Mouse (Mus musculus): ENCODE data around the gene Suz12. TPM values are rescaled to one million over a fixed set of nuclear protein-coding genes. Genes with fewer than 3 reads are reported as not detected.
"Not testable (repeated sequence)": the region's sequence is repeated elsewhere in the genome, so short reads cannot be mapped to it uniquely, and the experiment has no call there.

Gene Suz12
- polyA plus RNA-seq, 1 experiment from 2014 or later = 15.5 TPM

GRCm38 (mm10) chr11:79973626-79974476, 19.1 kb upstream of the Suz12 start:
- no peaks in the 10 kb centered on the region for H3K9me3 ChIP-seq
- H3K4me1 ChIP-seq (replicated peaks) = peaks cover 23% of the 10 kb centered on the region
- under 1% methylated on average over 41 of the region's 41 CpGs for WGBS
- peak; percentile 71 for DNase-seq (ENCODE audit: low spot score)
- peaks cover 36% of the 10 kb centered on the region for H3K27me3 ChIP-seq (ENCODE audit: insufficient read depth, poor library complexity, severe bottlenecking)
- H3K4me3 ChIP-seq = peak overlapping the region; percentile 65
- no peaks in the 10 kb centered on the region for H3K36me3 ChIP-seq
- H3K27ac ChIP-seq = peak overlapping the region; percentile 79

DNA sequence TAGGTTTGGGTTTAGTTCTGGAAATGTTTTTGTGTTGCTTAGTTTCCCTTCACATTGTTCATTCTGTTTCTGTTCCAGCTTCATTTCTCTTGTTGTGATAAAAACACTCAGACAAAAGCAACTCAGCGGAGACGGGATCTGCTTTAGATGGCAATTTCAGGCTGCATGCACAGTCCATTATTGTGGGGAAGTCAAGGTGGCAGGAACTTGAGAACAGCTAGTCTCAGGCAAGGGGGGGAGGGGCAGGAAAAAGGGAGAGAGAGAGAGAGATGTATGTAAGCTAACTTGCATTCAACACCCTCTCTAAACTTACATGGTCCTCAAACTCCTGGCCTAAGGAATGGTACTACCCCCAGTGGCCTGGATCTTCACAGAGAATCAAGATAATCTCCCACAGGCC, 17.5 kb upstream of the Suz12 start:
- no peak for DNase-seq (ENCODE audit: low spot score)
- no peak overlapping the region for H3K27ac ChIP-seq
- no peak overlapping the region for H3K4me3 ChIP-seq
- peaks cover 36% of the 10 kb centered on the region for H3K27me3 ChIP-seq (ENCODE audit: insufficient read depth, poor library complexity, severe bottlenecking)
- H3K36me3 ChIP-seq = no peaks in the 10 kb centered on the region
- WGBS = 54% methylated on average over 2 of the region's 2 CpGs
- no peaks in the 10 kb centered on the region for H3K9me3 ChIP-seq
- H3K4me1 ChIP-seq (replicated peaks) = peaks cover 23% of the 10 kb centered on the region

- Histone ChIP-seq H3K9me3 (no peaks in the 10 kb centered on the region), H3K4me3 (no peak overlapping the region), H3K36me3 (no peaks in the 10 kb centered on the region), H3K4me1 (replicated peaks) (peaks cover 23% of the 10 kb centered on the region), H3K27me3 (ENCODE audit: insufficient read depth, poor library complexity, severe bottlenecking) (peaks cover 36% of the 10 kb centered on the region), H3K27ac (no peak overlapping the region)
- WGBS = 93% methylated on average over 1 of the region's 1 CpGs
- no peak for DNase-seq (ENCODE audit: low spot score)
These were observed 16.7 kb upstream of the Suz12 start for GRCm38 (mm10) chr11:79976222-79976621.

GRCm38 (mm10) chr11:79976645-79977044, 16.3 kb upstream of the Suz12 start:
- 81% methylated on average over 6 of the region's 6 CpGs for WGBS
- peaks cover 36% of the 10 kb centered on the region for H3K27me3 ChIP-seq (ENCODE audit: insufficient read depth, poor library complexity, severe bottlenecking)

GRCm38 (mm10) chr11:79977061-79977460, 15.8 kb upstream of the Suz12 start:
- not testable (repeated sequence) for H3K4me3 ChIP-seq; H3K27ac ChIP-seq; DNase-seq (ENCODE audit: low spot score); H3K9me3 ChIP-seq; H3K36me3 ChIP-seq
- WGBS = 95% methylated on average over 14 of the region's 14 CpGs
- Histone ChIP-seq H3K4me1 (replicated peaks) (peaks cover 23% of the 10 kb centered on the region), H3K27me3 (ENCODE audit: insufficient read depth, poor library complexity, severe bottlenecking) (peaks cover 36% of the 10 kb centered on the region)

More at GRCm38 (mm10) chr11:79976645-79977044, 16.3 kb upstream of the Suz12 start:
- not testable (repeated sequence) for H3K36me3 ChIP-seq; H3K4me3 ChIP-seq; DNase-seq (ENCODE audit: low spot score); H3K27ac ChIP-seq; H3K9me3 ChIP-seq
- peaks cover 23% of the 10 kb centered on the region for H3K4me1 ChIP-seq (replicated peaks)

DNA sequence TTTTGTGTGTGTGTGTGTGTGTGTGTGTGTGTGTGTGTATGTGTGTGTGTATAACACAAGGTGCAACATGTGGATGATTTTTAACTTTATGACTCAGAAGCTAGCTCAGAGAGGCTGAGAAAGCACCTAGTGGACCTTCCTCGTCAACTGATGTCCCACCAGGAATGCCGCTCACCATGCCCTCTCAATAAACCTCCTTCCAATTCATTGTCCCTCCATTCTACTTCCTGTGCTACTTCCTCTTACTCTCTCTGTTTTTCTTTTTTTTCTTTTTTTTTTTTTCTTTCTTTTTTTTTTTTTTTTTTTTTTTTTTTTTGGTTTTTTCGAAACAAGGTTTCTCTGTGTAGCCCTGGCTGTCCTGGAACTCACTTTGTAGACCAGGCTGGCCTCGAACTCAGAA, 15.2 kb upstream of the Suz12 start:
- Histone ChIP-seq H3K4me1 (replicated peaks) (peaks cover 23% of the 10 kb centered on the region), H3K27me3 (ENCODE audit: insufficient read depth, poor library complexity, severe bottlenecking) (peaks cover 29% of the 10 kb centered on the region)
- H3K27ac ChIP-seq; DNase-seq (ENCODE audit: low spot score); H3K4me3 ChIP-seq; H3K36me3 ChIP-seq; H3K9me3 ChIP-seq: not testable (repeated sequence)
- WGBS = 94% methylated on average over 4 of the region's 4 CpGs

DNA sequence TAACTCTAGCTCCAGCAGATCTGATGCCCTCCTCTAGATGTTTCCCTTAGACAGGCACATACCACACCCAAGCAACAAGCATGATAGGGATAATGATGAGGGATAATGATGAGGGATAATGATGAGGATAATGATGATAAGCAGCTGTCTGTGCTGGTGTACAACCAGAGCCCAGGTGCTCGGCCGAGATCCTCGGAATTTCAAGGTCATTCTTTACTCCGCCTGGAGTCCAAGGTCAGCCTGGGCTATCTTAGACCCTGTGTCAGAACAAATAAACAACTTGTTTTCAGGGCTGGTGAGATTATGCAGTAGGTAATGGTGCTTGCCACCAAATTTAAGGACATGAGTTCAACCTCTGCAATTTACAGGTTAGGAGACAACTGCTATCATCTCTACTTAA, 6.0 kb upstream of the Suz12 start:
- Histone ChIP-seq H3K9me3 (no peaks in the 10 kb centered on the region), H3K4me1 (replicated peaks) (no peaks in the 10 kb centered on the region), H3K27ac (no peak overlapping the region), H3K27me3 (ENCODE audit: insufficient read depth, poor library complexity, severe bottlenecking) (no peaks in the 10 kb centered on the region), H3K36me3 (no peaks in the 10 kb centered on the region), H3K4me3 (no peak overlapping the region)
- DNase-seq (ENCODE audit: low spot score) = no peak
- 93% methylated on average over 4 of the region's 4 CpGs for WGBS

DNA sequence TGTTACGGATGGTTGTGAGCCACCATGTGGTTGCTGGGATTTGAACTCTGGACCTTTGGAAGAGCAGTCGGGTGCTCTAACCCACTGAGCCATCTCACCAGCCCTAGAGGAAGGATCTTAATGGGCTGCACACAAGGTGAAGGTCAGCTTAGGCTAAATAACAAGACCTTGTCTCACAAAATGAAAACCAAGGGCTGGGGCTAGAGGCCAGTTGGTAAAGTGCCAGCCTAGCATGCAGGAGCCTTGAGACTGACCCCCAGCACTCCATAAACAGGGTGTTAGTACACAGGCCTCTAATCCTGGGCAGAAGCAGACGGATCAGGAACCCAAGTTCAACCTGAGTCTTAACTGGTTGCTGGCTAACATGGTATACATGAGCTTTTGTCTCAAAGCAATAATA, 5.0 kb upstream of the Suz12 start:
- no peaks in the 10 kb centered on the region for H3K9me3 ChIP-seq
- H3K4me1 ChIP-seq (replicated peaks) = peaks cover 4% of the 10 kb centered on the region; the same call in 1 of the 2 replicates
- WGBS = 83% methylated on average over 3 of the region's 3 CpGs

GRCm38 (mm10) chr11:79990120-79990519, 2.8 kb upstream of the Suz12 start:
- Histone ChIP-seq H3K4me3 (no peak overlapping the region), H3K9me3 (no peaks in the 10 kb centered on the region), H3K4me1 (replicated peaks) (peaks cover 8% of the 10 kb centered on the region), H3K27ac (no peak overlapping the region), H3K36me3 (no peaks in the 10 kb centered on the region), H3K27me3 (ENCODE audit: insufficient read depth, poor library complexity, severe bottlenecking) (no peaks in the 10 kb centered on the region)
- DNase-seq (ENCODE audit: low spot score) = no peak
- 96% methylated on average over 2 of the region's 2 CpGs for WGBS

More for the DNA sequence above, 5.0 kb upstream of the Suz12 start:
- no peaks in the 10 kb centered on the region for H3K36me3 ChIP-seq
- no peak for DNase-seq (ENCODE audit: low spot score)
- H3K4me3 ChIP-seq = no peak overlapping the region
- H3K27ac ChIP-seq = no peak overlapping the region
- no peaks in the 10 kb centered on the region for H3K27me3 ChIP-seq (ENCODE audit: insufficient read depth, poor library complexity, severe bottlenecking)

DNA sequence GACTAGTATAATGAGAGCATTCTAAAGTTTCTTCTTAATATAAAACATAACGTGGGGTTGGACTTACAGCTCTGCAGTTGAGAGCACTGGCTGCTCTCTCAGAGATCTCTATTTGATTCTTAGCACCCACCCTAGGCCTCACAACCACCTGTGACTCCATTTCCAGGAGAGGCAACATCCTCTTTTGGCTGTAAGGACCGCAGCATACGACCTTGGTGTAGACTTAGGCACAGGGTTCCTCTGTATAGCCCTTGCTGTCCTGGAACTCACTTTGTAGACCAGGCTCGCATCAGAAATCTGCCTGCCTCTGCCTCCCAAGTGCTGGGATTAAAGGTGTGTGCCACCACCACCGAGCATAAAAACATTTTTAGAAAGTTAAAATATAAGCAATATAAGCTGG, 1.3 kb upstream of the Suz12 start:
- Histone ChIP-seq H3K27me3 (ENCODE audit: insufficient read depth, poor library complexity, severe bottlenecking) (no peaks in the 10 kb centered on the region), H3K4me3 (no peak overlapping the region), H3K36me3 (peaks cover 8% of the 10 kb centered on the region), H3K4me1 (replicated peaks) (peaks cover 10% of the 10 kb centered on the region), H3K27ac (no peak overlapping the region), H3K9me3 (no peaks in the 10 kb centered on the region)
- WGBS = 92% methylated on average over 5 of the region's 5 CpGs
- no peak for DNase-seq (ENCODE audit: low spot score)

DNA sequence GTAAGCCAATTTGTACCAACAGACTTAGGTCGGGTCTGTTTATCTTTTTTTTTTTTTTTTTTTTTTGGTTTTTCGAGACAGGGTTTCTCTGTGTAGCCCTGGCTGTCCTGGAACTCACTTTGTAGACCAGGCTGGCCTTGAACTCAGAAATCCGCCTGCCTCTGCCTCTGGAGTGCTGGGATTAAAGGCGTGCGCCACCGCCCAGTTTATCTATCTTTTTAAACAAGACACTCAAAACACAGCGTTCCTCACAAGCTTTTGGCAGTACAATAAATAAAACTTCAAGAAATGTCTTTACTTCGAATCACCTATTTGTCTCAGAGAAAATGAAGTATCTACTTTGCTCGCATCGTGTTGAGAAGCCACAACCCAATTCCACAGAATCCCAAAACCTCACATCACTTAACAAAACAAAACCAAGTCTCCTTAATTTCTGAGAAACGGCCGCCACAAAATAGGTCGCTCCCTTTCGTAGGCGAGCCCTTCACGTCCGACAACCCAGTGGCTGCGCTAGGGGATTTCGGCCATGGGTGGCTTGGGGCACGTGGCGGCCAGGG, 793 bp upstream of the Suz12 start:
- peaks cover 10% of the 10 kb centered on the region for H3K4me1 ChIP-seq (replicated peaks)
- H3K4me3 ChIP-seq = peak overlapping the region; percentile 98
- H3K9me3 ChIP-seq = no peaks in the 10 kb centered on the region
- peaks cover 13% of the 10 kb centered on the region for H3K36me3 ChIP-seq
- H3K27ac ChIP-seq = peak overlapping the region; percentile 100
- no peak for DNase-seq (ENCODE audit: low spot score)
- 31% methylated on average over 20 of the region's 21 CpGs for WGBS
- H3K27me3 ChIP-seq (ENCODE audit: insufficient read depth, poor library complexity, severe bottlenecking) = no peaks in the 10 kb centered on the region

GRCm38 (mm10) chr11:79993356-79994270, 707 bp downstream of the Suz12 start:
- peaks cover 28% of the 10 kb centered on the region for H3K36me3 ChIP-seq
- H3K27ac ChIP-seq = peak overlapping the region; percentile 100
- H3K27me3 ChIP-seq (ENCODE audit: insufficient read depth, poor library complexity, severe bottlenecking) = no peaks in the 10 kb centered on the region
- H3K4me1 ChIP-seq (replicated peaks) = peaks cover 10% of the 10 kb centered on the region
- peak overlapping the region; percentile 98 for H3K4me3 ChIP-seq
- under 1% methylated on average over 58 of the region's 74 CpGs for WGBS
- H3K9me3 ChIP-seq = no peaks in the 10 kb centered on the region
- no peak for DNase-seq (ENCODE audit: low spot score)
